Mouse (Mus musculus): ENCODE measurements around the gene G430095P16Rik. TPM values are rescaled to one million over a fixed set of nuclear protein-coding genes. Genes with fewer than 3 reads are reported as not detected.

The G430095P16Rik gene
- polyA plus RNA-seq, 1 experiment from 2014 or later: 7.7 TPM

GRCm38 (mm10) chr8:84731371-84732177, 8.8 kb downstream of the G430095P16Rik start:
- Histone ChIP-seq H3K4me2 (ENCODE audit: low read depth, severe bottlenecking) (no peak overlapping the region), H3K27ac (replicated peaks; ENCODE audit: low read depth, low read length) (0 out of 2 replicates have a peak overlapping the region, but pooled peaks have one; percentile 33), H3K9ac (ENCODE audit: low read length) (no peak overlapping the region), H3K9me3 (ENCODE audit: control insufficient read depth, low read length) (no peaks in the 10 kb centered on the region), H3K4me1 (ENCODE audit: control insufficient read depth, insufficient read depth, low read length) (peaks cover 33% of the 10 kb centered on the region), H3K4me3 (ENCODE audit: low read depth, low read length) (no peak overlapping the region), H3K36me3 (ENCODE audit: control insufficient read depth, insufficient read depth, low read length) (0 out of 2 replicates have a peak, but pooled peaks cover 4% of the 10 kb centered on the region), H3K27me3 (ENCODE audit: control insufficient read depth, insufficient read depth, low read length) (peaks cover 10% of the 10 kb centered on the region)
- no peak for ATAC-seq (ENCODE audit: insufficient number of reproducible peaks, low FRiP score, low TSS enrichment, low read depth)
- 76% methylated on average over 11 of the region's 11 CpGs for WGBS
- DNase-seq (ENCODE audit: low spot score): no peak

GRCm38 (mm10) chr8:84732545-84732944, 9.7 kb downstream of the G430095P16Rik start:
- no peak overlapping the region for H3K4me2 ChIP-seq (ENCODE audit: low read depth, severe bottlenecking)
- DNase-seq (ENCODE audit: low spot score) (no peak), ATAC-seq (ENCODE audit: insufficient number of reproducible peaks, low FRiP score, low TSS enrichment, low read depth) (no peak)
- H3K27me3 ChIP-seq (ENCODE audit: control insufficient read depth, insufficient read depth, low read length): peaks cover 14% of the 10 kb centered on the region
- WGBS: 80% methylated on average over 5 of the region's 5 CpGs
- no peaks in the 10 kb centered on the region for H3K36me3 ChIP-seq (ENCODE audit: control insufficient read depth, insufficient read depth, low read length)
- no peak overlapping the region for H3K9ac ChIP-seq (ENCODE audit: low read length)
- H3K27ac ChIP-seq (replicated peaks; ENCODE audit: low read depth, low read length): no peak overlapping the region
- peaks cover 40% of the 10 kb centered on the region for H3K4me1 ChIP-seq (ENCODE audit: control insufficient read depth, insufficient read depth, low read length)
- H3K9me3 ChIP-seq (ENCODE audit: control insufficient read depth, low read length): no peaks in the 10 kb centered on the region
- H3K4me3 ChIP-seq (ENCODE audit: low read depth, low read length): no peak overlapping the region

GRCm38 (mm10) chr8:84732996-84733395, 10.2 kb downstream of the G430095P16Rik start:
- ATAC-seq (ENCODE audit: insufficient number of reproducible peaks, low FRiP score, low TSS enrichment, low read depth) (no peak), DNase-seq (ENCODE audit: low spot score) (no peak)
- no peak overlapping the region for H3K4me3 ChIP-seq (ENCODE audit: low read depth, low read length)
- no peak overlapping the region for H3K27ac ChIP-seq (replicated peaks; ENCODE audit: low read depth, low read length)
- H3K4me2 ChIP-seq (ENCODE audit: low read depth, severe bottlenecking): no peak overlapping the region
- H3K36me3 ChIP-seq (ENCODE audit: control insufficient read depth, insufficient read depth, low read length): no peaks in the 10 kb centered on the region
- no peak overlapping the region for H3K9ac ChIP-seq (ENCODE audit: low read length)
- peaks cover 44% of the 10 kb centered on the region for H3K4me1 ChIP-seq (ENCODE audit: control insufficient read depth, insufficient read depth, low read length)
- peaks cover 14% of the 10 kb centered on the region for H3K27me3 ChIP-seq (ENCODE audit: control insufficient read depth, insufficient read depth, low read length)
- H3K9me3 ChIP-seq (ENCODE audit: control insufficient read depth, low read length): no peaks in the 10 kb centered on the region
- 54% methylated on average over 6 of the region's 6 CpGs for WGBS

- Histone ChIP-seq H3K4me1 (ENCODE audit: control insufficient read depth, insufficient read depth, low read length) (peaks cover 47% of the 10 kb centered on the region), H3K4me3 (ENCODE audit: low read depth, low read length) (no peak overlapping the region), H3K4me2 (ENCODE audit: low read depth, severe bottlenecking) (no peak overlapping the region), H3K9ac (ENCODE audit: low read length) (no peak overlapping the region), H3K27me3 (ENCODE audit: control insufficient read depth, insufficient read depth, low read length) (peaks cover 17% of the 10 kb centered on the region), H3K27ac (replicated peaks; ENCODE audit: low read depth, low read length) (no peak overlapping the region), H3K9me3 (ENCODE audit: control insufficient read depth, low read length) (no peaks in the 10 kb centered on the region), H3K36me3 (ENCODE audit: control insufficient read depth, insufficient read depth, low read length) (no peaks in the 10 kb centered on the region)
- no peak for ATAC-seq (ENCODE audit: insufficient number of reproducible peaks, low FRiP score, low TSS enrichment, low read depth)
- no peak for DNase-seq (ENCODE audit: low spot score)
- WGBS: 85% methylated on average over 6 of the region's 6 CpGs
Observed at GRCm38 (mm10) chr8:84733959-84734358, 11.2 kb downstream of the G430095P16Rik start.

- Histone ChIP-seq H3K27ac (replicated peaks; ENCODE audit: low read depth, low read length) (no peak overlapping the region), H3K27me3 (ENCODE audit: control insufficient read depth, insufficient read depth, low read length) (peaks cover 17% of the 10 kb centered on the region), H3K9me3 (ENCODE audit: control insufficient read depth, low read length) (no peaks in the 10 kb centered on the region), H3K4me1 (ENCODE audit: control insufficient read depth, insufficient read depth, low read length) (peaks cover 54% of the 10 kb centered on the region), H3K9ac (ENCODE audit: low read length) (no peak overlapping the region), H3K4me3 (ENCODE audit: low read depth, low read length) (no peak overlapping the region), H3K4me2 (ENCODE audit: low read depth, severe bottlenecking) (no peak overlapping the region), H3K36me3 (ENCODE audit: control insufficient read depth, insufficient read depth, low read length) (no peaks in the 10 kb centered on the region)
- DNase-seq (ENCODE audit: low spot score): no peak
- 80% methylated on average over 2 of the region's 2 CpGs for WGBS
- no peak for ATAC-seq (ENCODE audit: insufficient number of reproducible peaks, low FRiP score, low TSS enrichment, low read depth)
Observed at GRCm38 (mm10) chr8:84734680-84735079, 11.9 kb downstream of the G430095P16Rik start.

- Histone ChIP-seq H3K4me2 (ENCODE audit: low read depth, severe bottlenecking) (no peak overlapping the region), H3K9ac (ENCODE audit: low read length) (no peak overlapping the region), H3K27me3 (ENCODE audit: control insufficient read depth, insufficient read depth, low read length) (peaks cover 25% of the 10 kb centered on the region), H3K9me3 (ENCODE audit: control insufficient read depth, low read length) (no peaks in the 10 kb centered on the region), H3K4me1 (ENCODE audit: control insufficient read depth, insufficient read depth, low read length) (peaks cover 62% of the 10 kb centered on the region), H3K27ac (replicated peaks; ENCODE audit: low read depth, low read length) (no peak overlapping the region; the same call in 1 of the 2 replicates), H3K4me3 (ENCODE audit: low read depth, low read length) (no peak overlapping the region), H3K36me3 (ENCODE audit: control insufficient read depth, insufficient read depth, low read length) (no peaks in the 10 kb centered on the region)
- DNase-seq (ENCODE audit: low spot score) (no peak), ATAC-seq (ENCODE audit: insufficient number of reproducible peaks, low FRiP score, low TSS enrichment, low read depth) (no peak)
- 24% methylated on average over 2 of the region's 2 CpGs for WGBS
Observed at GRCm38 (mm10) chr8:84735597-84735996, 12.8 kb downstream of the G430095P16Rik start.

GRCm38 (mm10) chr8:84736521-84736920, 13.7 kb downstream of the G430095P16Rik start:
- WGBS: 78% methylated on average over 4 of the region's 4 CpGs
- H3K9me3 ChIP-seq (ENCODE audit: control insufficient read depth, low read length): no peaks in the 10 kb centered on the region
- H3K36me3 ChIP-seq (ENCODE audit: control insufficient read depth, insufficient read depth, low read length): no peaks in the 10 kb centered on the region
- ATAC-seq (ENCODE audit: insufficient number of reproducible peaks, low FRiP score, low TSS enrichment, low read depth) (no peak), DNase-seq (ENCODE audit: low spot score) (no peak)
- H3K4me2 ChIP-seq (ENCODE audit: low read depth, severe bottlenecking): no peak overlapping the region
- peaks cover 25% of the 10 kb centered on the region for H3K27me3 ChIP-seq (ENCODE audit: control insufficient read depth, insufficient read depth, low read length)
- no peak overlapping the region for H3K27ac ChIP-seq (replicated peaks; ENCODE audit: low read depth, low read length)
- H3K4me1 ChIP-seq (ENCODE audit: control insufficient read depth, insufficient read depth, low read length): peaks cover 66% of the 10 kb centered on the region
- no peak overlapping the region for H3K9ac ChIP-seq (ENCODE audit: low read length)
- no peak overlapping the region for H3K4me3 ChIP-seq (ENCODE audit: low read depth, low read length)

GRCm38 (mm10) chr8:84737608-84738007, 14.8 kb downstream of the G430095P16Rik start:
- ATAC-seq (ENCODE audit: insufficient number of reproducible peaks, low FRiP score, low TSS enrichment, low read depth) (peak; percentile 19; the same call in 1 of the 2 replicates), DNase-seq (ENCODE audit: low spot score) (peak; percentile 93)
- Histone ChIP-seq H3K4me3 (ENCODE audit: low read depth, low read length) (no peak overlapping the region), H3K4me2 (ENCODE audit: low read depth, severe bottlenecking) (peak overlapping the region; percentile 18; the same call in 1 of the 2 replicates), H3K4me1 (ENCODE audit: control insufficient read depth, insufficient read depth, low read length) (peaks cover 77% of the 10 kb centered on the region), H3K36me3 (ENCODE audit: control insufficient read depth, insufficient read depth, low read length) (no peaks in the 10 kb centered on the region), H3K9ac (ENCODE audit: low read length) (0 out of 2 replicates have a peak overlapping the region, but pooled peaks have one; percentile 19), H3K9me3 (ENCODE audit: control insufficient read depth, low read length) (no peaks in the 10 kb centered on the region), H3K27me3 (ENCODE audit: control insufficient read depth, insufficient read depth, low read length) (peaks cover 25% of the 10 kb centered on the region), H3K27ac (replicated peaks; ENCODE audit: low read depth, low read length) (peak overlapping the region; percentile 49)
- WGBS: under 1% methylated on average over 16 of the region's 16 CpGs

Data from limb, embryonic 11.5 days (tissue).